Mouse (Mus musculus) small intestine, adult 2 months (tissue): Measurements from ENCODE around the gene Gstt1. TPM values are rescaled to one million over a fixed set of nuclear protein-coding genes. Genes with fewer than 3 reads are reported as not detected.
A peak's percentile ranks its signal among the peaks of the same experiment; 100 is the strongest.

Experiments
- H3K27ac ChIP-seq: fragments of 200-500 bp; 2 replicates; pipeline ENCODE4 v1.5.1; 2012; ENCODE audit warnings: low read depth, low read length, control low read depth, inconsistent platforms; ENCODE audit not compliant: insufficient read depth
- H3K27me3 ChIP-seq: fragments of 200-500 bp; 2 replicates; pipeline ENCODE4 v1.6.1; 2012; ENCODE audit warnings: mild to moderate bottlenecking, moderate library complexity, low read length, inconsistent platforms; ENCODE audit not compliant: control insufficient read depth, insufficient read depth
- H3K36me3 ChIP-seq: fragments of 200-500 bp; 2 replicates; pipeline ENCODE4 v1.6.1; 2012; ENCODE audit warnings: mild to moderate bottlenecking, low read length, control low read depth, inconsistent platforms; ENCODE audit not compliant: control insufficient read depth, insufficient read depth
- H3K4me1 ChIP-seq: fragments of 200-500 bp; 2 replicates; pipeline ENCODE4 v1.6.1; 2012; ENCODE audit warnings: low read length, inconsistent platforms, mixed read lengths; ENCODE audit not compliant: control insufficient read depth, insufficient read depth, insufficient read length
- H3K4me3 ChIP-seq: fragments of 200-500 bp; 2 replicates; pipeline ENCODE4 v1.5.1; 2012; ENCODE audit warnings: low read depth, mild to moderate bottlenecking, control low read depth, inconsistent platforms, low read length, moderate library complexity
- CTCF ChIP-seq: fragments of 200-500 bp; IDR thresholded peaks from 2 replicates; pipeline ENCODE4 v1.5.1; 2012; ENCODE audit warnings: low read depth, mild to moderate bottlenecking, control low read depth, inconsistent platforms, low read length, moderate library complexity, mixed read lengths; ENCODE audit not compliant: insufficient replicate concordance, insufficient read length; ENCODE audit errors: extremely low read depth
- POLR2A ChIP-seq: fragments of 200-500 bp; IDR thresholded peaks from 2 replicates; pipeline ENCODE4 v1.6.1; 2012; ENCODE audit warnings: low read depth, mild to moderate bottlenecking, control low read depth, inconsistent platforms, low read length, moderate library complexity
- WGBS: fragments of 180-500 bp; shearing (Covaris S2); methylation state at CpG from one replicate; pipeline ENCODE4 v1.1.7; 2018; 5-methylcytosine and 5-hydroxymethylcytosine counted together
- polyA plus RNA-seq: library from polyadenylated mRNA; depleted of rRNA; stranded (reverse); fragments of >200 nt; gene quantifications from 2 replicates; pipeline ENCODE4 v1.2.3, GENCODE M21; 2012; rRNA removed

Gene Gstt1
- polyA plus RNA-seq, 1 experiment: 103 TPM

- Histone ChIP-seq H3K36me3 (peaks cover 9% of the 10 kb centered on the region), H3K4me3 (no peak overlapping the region), H3K27ac (no peak overlapping the region), H3K4me1 (peaks cover 6% of the 10 kb centered on the region), H3K27me3 (no peaks in the 10 kb centered on the region)
- no peak for TF ChIP-seq CTCF
- no peak for TF ChIP-seq POLR2A
- 83% methylated on average over 3 of the region's 3 CpGs for WGBS
These were observed 36.0 kb downstream of the Gstt1 start for GRCm38 (mm10) chr10:75762413-75762812.

GRCm38 (mm10) chr10:75760311-75760710, 38.1 kb downstream of the Gstt1 start:
- no peak for TF ChIP-seq CTCF
- no peak for TF ChIP-seq POLR2A
- Histone ChIP-seq H3K36me3 (peaks cover 12% of the 10 kb centered on the region), H3K27me3 (no peaks in the 10 kb centered on the region), H3K4me1 (peaks cover 3% of the 10 kb centered on the region; the same call in 1 of the 2 replicates), H3K4me3 (no peak overlapping the region), H3K27ac (no peak overlapping the region)
- 97% methylated on average over 3 of the region's 3 CpGs for WGBS

DNA sequence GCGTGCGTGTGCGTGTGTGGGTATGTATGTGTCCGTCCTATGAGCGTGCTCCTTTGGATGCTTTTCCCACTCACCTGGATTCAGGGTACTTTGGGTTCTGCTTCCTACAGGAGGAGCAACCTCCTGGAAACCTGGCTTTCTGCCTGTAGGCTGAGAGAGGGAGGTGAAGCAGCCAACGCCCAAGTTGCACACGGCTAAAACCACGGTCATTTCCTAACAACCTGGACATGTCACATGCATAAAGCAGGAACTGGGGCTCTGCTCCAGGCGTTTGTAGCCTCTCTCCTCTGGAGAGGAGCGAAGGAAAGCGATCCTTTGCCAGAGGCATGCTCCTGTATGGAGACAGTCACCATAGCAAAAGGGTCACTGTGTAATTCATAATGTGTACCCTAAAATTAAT, 41.7 kb downstream of the Gstt1 start:
- no peak for TF ChIP-seq POLR2A
- no peaks in the 10 kb centered on the region for H3K4me1 ChIP-seq
- WGBS: 80% methylated on average over 11 of the region's 11 CpGs
- no peak overlapping the region for H3K4me3 ChIP-seq
- H3K36me3 ChIP-seq: peaks cover 45% of the 10 kb centered on the region
- no peaks in the 10 kb centered on the region for H3K27me3 ChIP-seq
- no peak overlapping the region for H3K27ac ChIP-seq

- H3K36me3 ChIP-seq: peaks cover 62% of the 10 kb centered on the region
These were observed 54.4 kb downstream of the Gstt1 start for GRCm38 (mm10) chr10:75744017-75744416.

DNA sequence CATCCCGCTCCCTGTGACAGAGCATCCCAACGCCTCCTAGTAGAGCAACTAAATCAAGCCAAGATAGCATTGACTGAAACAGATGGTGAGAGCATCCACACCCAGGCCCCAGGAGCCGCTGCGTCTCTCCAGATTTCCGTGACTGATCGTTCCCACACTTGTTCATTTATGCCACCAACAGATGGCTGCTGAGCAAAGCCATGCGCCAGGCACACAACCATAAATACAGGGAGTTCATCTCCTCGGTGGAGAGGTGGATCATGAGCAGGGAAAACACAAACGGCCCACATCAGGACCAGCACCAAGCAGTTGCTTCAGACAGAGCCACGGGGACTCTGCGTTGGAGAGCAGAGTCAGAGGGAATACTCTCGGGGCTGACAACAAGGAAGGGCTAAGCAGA, 55.0 kb downstream of the Gstt1 start:
- Histone ChIP-seq H3K27ac (no peak overlapping the region), H3K4me1 (no peaks in the 10 kb centered on the region; the same call in 1 of the 2 replicates), H3K4me3 (no peak overlapping the region), H3K36me3 (peaks cover 63% of the 10 kb centered on the region), H3K27me3 (no peaks in the 10 kb centered on the region)
- WGBS: 90% methylated on average over 12 of the region's 12 CpGs
- TF ChIP-seq POLR2A (no peak), CTCF (no peak)

More at GRCm38 (mm10) chr10:75744017-75744416, 54.4 kb downstream of the Gstt1 start:
- H3K4me3 ChIP-seq: no peak overlapping the region
- no peak overlapping the region for H3K27ac ChIP-seq
- H3K4me1 ChIP-seq: no peaks in the 10 kb centered on the region; the same call in 1 of the 2 replicates
- WGBS: 40% methylated on average over 3 of the region's 3 CpGs
- no peak for TF ChIP-seq POLR2A
- peak; percentile 70; the same call in 1 of the 2 replicates for TF ChIP-seq CTCF
- no peaks in the 10 kb centered on the region for H3K27me3 ChIP-seq

DNA sequence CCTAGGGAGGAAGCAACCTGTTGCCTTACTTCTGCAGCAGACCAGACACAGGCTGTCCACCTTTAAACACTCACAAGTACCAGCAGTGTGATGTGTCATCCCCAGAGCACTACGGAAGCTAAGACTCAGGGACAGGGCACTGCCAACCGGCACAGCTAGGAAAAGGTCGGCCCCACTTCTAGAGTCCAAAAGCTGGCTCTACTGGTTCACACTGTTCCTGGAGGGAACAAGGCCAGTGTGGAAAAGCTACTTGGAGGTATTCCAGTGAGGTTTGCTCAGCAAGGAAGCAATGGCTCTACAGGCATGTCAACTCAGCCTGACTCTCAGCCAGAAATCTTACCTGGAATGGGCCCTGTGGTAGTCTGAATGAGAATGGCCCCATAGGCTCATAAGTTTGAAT, 57.5 kb downstream of the Gstt1 start:
- TF ChIP-seq CTCF (no peak), POLR2A (no peak)
- WGBS: 38% methylated on average over 3 of the region's 3 CpGs
- Histone ChIP-seq H3K27ac (no peak overlapping the region), H3K4me1 (no peaks in the 10 kb centered on the region; the same call in 1 of the 2 replicates), H3K36me3 (peaks cover 59% of the 10 kb centered on the region), H3K4me3 (no peak overlapping the region), H3K27me3 (no peaks in the 10 kb centered on the region)

Other genes starting within 250 kb of the Gstt1 start
- gene Lrrc75b, start 238.3 kb downstream of the Gstt1 start, polyA plus RNA-seq: 1.8 and 1.9 TPM in 2 replicates
- 454 and 722 TPM in 2 replicates for gene Ggt1, start 237.0 kb downstream of the Gstt1 start, polyA plus RNA-seq
- 17.9 and 27.0 TPM in 2 replicates for gene Ggt5, start 209.2 kb downstream of the Gstt1 start, polyA plus RNA-seq
- gene Susd2, start 154.6 kb downstream of the Gstt1 start, polyA plus RNA-seq: 19.1 and 261 TPM in 2 replicates
- gene Cabin1, start 34.2 kb downstream of the Gstt1 start, polyA plus RNA-seq: 25.0 and 39.0 TPM in 2 replicates
- gene Ddt, start 25.2 kb downstream of the Gstt1 start, polyA plus RNA-seq: 47.3 and 67.8 TPM in 2 replicates
- gene Gm20441, start 17.6 kb downstream of the Gstt1 start, polyA plus RNA-seq: not detected in 2 replicates
- 45.3 and 54.7 TPM in 2 replicates for gene Gstt3, start 17.2 kb downstream of the Gstt1 start, polyA plus RNA-seq
- not detected in 2 replicates for gene Gstt4, start 24.0 kb upstream of the Gstt1 start, polyA plus RNA-seq
- 68.6 and 89.9 TPM in 2 replicates for gene Gstt2, start 38.8 kb upstream of the Gstt1 start, polyA plus RNA-seq
- 755 and 830 TPM in 2 replicates for gene Mif, start 61.7 kb upstream of the Gstt1 start, polyA plus RNA-seq
- 145 and 219 TPM in 2 replicates for gene Derl3, start 94.8 kb upstream of the Gstt1 start, polyA plus RNA-seq
- 19.9 and 34.1 TPM in 2 replicates for gene Smarcb1, start 123.0 kb upstream of the Gstt1 start, polyA plus RNA-seq
- 799 and 1,071 TPM in 2 replicates for gene Chchd10, start 134.5 kb upstream of the Gstt1 start, polyA plus RNA-seq
- 3.4 and 7.5 TPM in 2 replicates for gene Mmp11, start 137.9 kb upstream of the Gstt1 start, polyA plus RNA-seq
- not detected in 2 replicates for gene Gm867, start 142.1 kb upstream of the Gstt1 start, polyA plus RNA-seq
- gene Vpreb3, start 144.5 kb upstream of the Gstt1 start, polyA plus RNA-seq: 16.0 and 54.3 TPM in 2 replicates
- gene Gm5134, start 155.9 kb upstream of the Gstt1 start, polyA plus RNA-seq: 0.20 and 0.22 TPM in 2 replicates
- gene Zfp280b, start 234.1 kb upstream of the Gstt1 start, polyA plus RNA-seq: 2.6 and 6.3 TPM in 2 replicates